Mouse (Mus musculus) erythroblast, embryonic 14.5 days (primary cell): Measurements from ENCODE around the gene Cacnb1. TPM values are rescaled to one million over a fixed set of nuclear protein-coding genes. Genes with fewer than 3 reads are reported as not detected.

Experiments used
- H3K27me3 ChIP-seq: 2 replicates; pipeline ENCODE4 v1.6.1; 2012; ENCODE audit warnings: inconsistent platforms; ENCODE audit not compliant: control insufficient read depth
- H3K36me3 ChIP-seq: 2 replicates; pipeline ENCODE4 v1.6.1; 2012; ENCODE audit warnings: mild to moderate bottlenecking, inconsistent platforms; ENCODE audit not compliant: control insufficient read depth
- H3K4me1 ChIP-seq: 2 replicates; pipeline ENCODE4 v1.6.1; 2012; ENCODE audit warnings: inconsistent platforms; ENCODE audit not compliant: control insufficient read depth
- H3K4me3 ChIP-seq: replicated peaks from 2 replicates; pipeline ENCODE3; 2012; ENCODE audit warnings: moderate library complexity, mild to moderate bottlenecking, inconsistent platforms
- H3K9me3 ChIP-seq: 2 replicates; pipeline ENCODE4 v1.6.1; 2012; ENCODE audit warnings: low read length, inconsistent platforms, mixed read lengths; ENCODE audit not compliant: control insufficient read depth
- GATA1 ChIP-seq: IDR thresholded peaks from 2 replicates; pipeline ENCODE4 v1.6.1; 2012; ENCODE audit warnings: low read length, inconsistent platforms, mixed read lengths
- TAL1 ChIP-seq: IDR thresholded peaks from 3 replicates; pipeline ENCODE4 v1.6.1; 2012; ENCODE audit warnings: low read length, inconsistent platforms, mixed read lengths
- polyA plus RNA-seq: library from polyadenylated mRNA; stranded (reverse); fragments of >175 nt; gene quantifications from 2 replicates; pipeline ENCODE4 v1.2.3, GENCODE M21; 2012

The Cacnb1 gene
- polyA plus RNA-seq, 1 experiment, result 0.03 TPM

GRCm38 (mm10) chr11:97974746-97975145 lies 48.1 kb downstream of the Cacnb1 start:
- Histone ChIP-seq H3K9me3 (no peaks in the 10 kb centered on the region), H3K36me3 (no peaks in the 10 kb centered on the region), H3K4me3 (no peak overlapping the region), H3K4me1 (no peaks in the 10 kb centered on the region), H3K27me3 (peaks cover 2% of the 10 kb centered on the region; the same call in 1 of the 2 replicates)
- TF ChIP-seq TAL1 (no peak), GATA1 (no peak)

GRCm38 (mm10) chr11:97974141-97974540 lies 48.7 kb downstream of the Cacnb1 start:
- H3K4me1 ChIP-seq, result no peaks in the 10 kb centered on the region
- H3K36me3 ChIP-seq, result no peaks in the 10 kb centered on the region
- H3K27me3 ChIP-seq, result peaks cover 2% of the 10 kb centered on the region; the same call in 1 of the 2 replicates
- TF ChIP-seq GATA1 (no peak), TAL1 (no peak)
- no peak overlapping the region for H3K4me3 ChIP-seq
- H3K9me3 ChIP-seq, result no peaks in the 10 kb centered on the region

- H3K9me3 ChIP-seq, result no peaks in the 10 kb centered on the region
- TF ChIP-seq GATA1 (no peak), TAL1 (no peak)
- H3K27me3 ChIP-seq, result peaks cover 4% of the 10 kb centered on the region
- no peak overlapping the region for H3K4me3 ChIP-seq
- no peaks in the 10 kb centered on the region for H3K4me1 ChIP-seq
- no peaks in the 10 kb centered on the region for H3K36me3 ChIP-seq
Measured at GRCm38 (mm10) chr11:97972434-97972833, 50.4 kb downstream of the Cacnb1 start.

- Histone ChIP-seq H3K36me3 (no peaks in the 10 kb centered on the region), H3K9me3 (no peaks in the 10 kb centered on the region), H3K27me3 (peaks cover 8% of the 10 kb centered on the region), H3K4me1 (no peaks in the 10 kb centered on the region), H3K4me3 (no peak overlapping the region)
- TF ChIP-seq TAL1 (no peak), GATA1 (no peak)
Measured at GRCm38 (mm10) chr11:97971232-97971631, 51.6 kb downstream of the Cacnb1 start.

GRCm38 (mm10) chr11:97970771-97971170 lies 52.1 kb downstream of the Cacnb1 start:
- no peak for TF ChIP-seq GATA1
- TF ChIP-seq TAL1, result no peak
- H3K36me3 ChIP-seq, result no peaks in the 10 kb centered on the region
- H3K27me3 ChIP-seq, result peaks cover 8% of the 10 kb centered on the region
- H3K4me1 ChIP-seq, result no peaks in the 10 kb centered on the region
- no peaks in the 10 kb centered on the region for H3K9me3 ChIP-seq
- H3K4me3 ChIP-seq, result no peak overlapping the region

GRCm38 (mm10) chr11:97968385-97968784 lies 54.4 kb downstream of the Cacnb1 start:
- H3K4me3 ChIP-seq, result no peak overlapping the region
- H3K27me3 ChIP-seq, result peaks cover 8% of the 10 kb centered on the region
- no peaks in the 10 kb centered on the region for H3K36me3 ChIP-seq
- no peaks in the 10 kb centered on the region for H3K9me3 ChIP-seq
- TF ChIP-seq TAL1 (no peak), GATA1 (no peak)
- H3K4me1 ChIP-seq, result no peaks in the 10 kb centered on the region

GRCm38 (mm10) chr11:97967114-97967513 lies 55.7 kb downstream of the Cacnb1 start:
- TF ChIP-seq GATA1 (no peak), TAL1 (no peak)
- H3K4me1 ChIP-seq, result no peaks in the 10 kb centered on the region
- no peaks in the 10 kb centered on the region for H3K9me3 ChIP-seq
- peaks cover 8% of the 10 kb centered on the region for H3K27me3 ChIP-seq
- no peak overlapping the region for H3K4me3 ChIP-seq
- H3K36me3 ChIP-seq, result no peaks in the 10 kb centered on the region

- no peaks in the 10 kb centered on the region for H3K36me3 ChIP-seq
- TF ChIP-seq GATA1, result no peak
- TF ChIP-seq TAL1, result no peak
- no peaks in the 10 kb centered on the region for H3K27me3 ChIP-seq
- no peak overlapping the region for H3K4me3 ChIP-seq
- no peaks in the 10 kb centered on the region for H3K9me3 ChIP-seq
- H3K4me1 ChIP-seq, result no peaks in the 10 kb centered on the region; the same call in 1 of the 2 replicates
Measured at GRCm38 (mm10) chr11:97960907-97961306, 61.9 kb downstream of the Cacnb1 start.

- no peaks in the 10 kb centered on the region for H3K27me3 ChIP-seq
- H3K4me3 ChIP-seq, result no peak overlapping the region
- H3K36me3 ChIP-seq, result no peaks in the 10 kb centered on the region
- no peaks in the 10 kb centered on the region for H3K9me3 ChIP-seq
- TF ChIP-seq GATA1 (no peak), TAL1 (no peak)
- H3K4me1 ChIP-seq, result peaks cover 6% of the 10 kb centered on the region; the same call in 1 of the 2 replicates
Measured at GRCm38 (mm10) chr11:97959300-97959680, 63.5 kb downstream of the Cacnb1 start.

- Histone ChIP-seq H3K9me3 (no peaks in the 10 kb centered on the region), H3K4me1 (peaks cover 7% of the 10 kb centered on the region; the same call in 1 of the 2 replicates), H3K27me3 (no peaks in the 10 kb centered on the region), H3K36me3 (no peaks in the 10 kb centered on the region), H3K4me3 (no peak overlapping the region)
- TF ChIP-seq TAL1, result no peak
- TF ChIP-seq GATA1, result no peak
Measured at GRCm38 (mm10) chr11:97958641-97959299, 64.1 kb downstream of the Cacnb1 start.
